Mouse (Mus musculus): ENCODE measurements at regions not wholly inside any gene's neighbourhood (a gene's known extent, or its start where the extent isn't known, plus 50 kb on each side); places are given as distances from the start of the nearest gene placed in this dataset.

DNA sequence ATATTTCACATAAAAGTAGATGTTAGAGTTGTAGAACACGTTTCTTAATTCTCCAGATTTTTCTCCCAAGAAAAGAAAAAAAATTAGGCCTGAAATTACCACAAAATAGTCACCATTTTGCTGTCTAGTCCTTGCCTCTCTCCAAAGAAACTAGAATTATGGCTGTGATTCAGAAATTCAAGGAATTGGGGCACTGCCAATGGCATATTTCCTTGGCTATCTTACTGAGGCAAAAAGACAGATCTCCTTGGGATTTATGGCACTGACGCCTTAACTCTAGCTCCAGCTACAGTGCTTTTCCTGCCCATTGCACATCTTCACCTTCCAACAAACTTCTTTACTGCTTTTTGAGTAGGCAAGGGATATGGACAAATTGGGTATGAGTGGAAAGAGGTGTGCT lies 336.3 kb upstream of the Slc24a2 start:
- DNase-seq (ENCODE audit: low spot score), result no peak

DNA sequence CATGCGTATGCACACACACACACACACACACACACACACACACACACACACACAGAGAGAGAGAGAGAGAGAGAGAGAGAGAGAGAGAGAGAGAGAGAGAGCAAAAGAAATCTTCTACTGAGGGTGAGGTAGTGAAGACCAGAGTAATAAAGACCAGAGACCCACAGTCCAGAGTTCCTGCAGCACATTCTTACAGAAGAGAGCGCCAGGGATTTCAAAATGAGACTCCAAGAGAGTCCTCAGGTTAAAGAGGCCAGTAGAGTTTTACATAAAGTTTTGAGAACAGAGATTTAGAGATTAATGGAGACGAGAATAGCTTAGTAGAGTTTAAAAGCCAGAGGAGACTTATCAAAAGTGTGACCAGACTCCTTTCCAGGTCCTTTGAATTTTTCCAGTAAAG lies 324.6 kb upstream of the Slc24a2 start:
- DNase-seq (ENCODE audit: low spot score), result no peak
